Mouse (Mus musculus) hindbrain, embryonic 14.5 days (tissue): Measurements from ENCODE around the gene Kcnn1. TPM values are rescaled to one million over a fixed set of nuclear protein-coding genes. Genes with fewer than 3 reads are reported as not detected.

Experiments
- ATAC-seq: fragments of 200-750 bp; cut with Nextera tagmentation; 2 replicates; pipeline ENCODE4 v1.8.0; 2017; ENCODE audit warnings: moderate number of reproducible peaks, mild to moderate bottlenecking, moderate TSS enrichment, moderate library complexity; ENCODE audit not compliant: low FRiP score
- DNase-seq: peaks from one replicate; pipeline ENCODE4 v3.0.0-alpha.2; 2015; ENCODE audit warnings: low spot score
- H3K27ac ChIP-seq: fragments of 300-500 bp; sonication (generic); 2 replicates; pipeline ENCODE4 v1.5.1; 2014; ENCODE audit warnings: mild to moderate bottlenecking, moderate library complexity
- H3K27me3 ChIP-seq: fragments of 300-500 bp; sonication (generic); 2 replicates; pipeline ENCODE4 v1.6.1; 2014; ENCODE audit warnings: mild to moderate bottlenecking, low read length, mixed read lengths; ENCODE audit not compliant: control insufficient read depth, insufficient read depth
- H3K36me3 ChIP-seq: fragments of 300-500 bp; sonication (generic); replicated peaks from 2 replicates; pipeline ENCODE4 v1.6.1; 2014; ENCODE audit not compliant: control insufficient read depth, insufficient read depth
- H3K4me1 ChIP-seq: fragments of 300-500 bp; sonication (generic); replicated peaks from 2 replicates; pipeline ENCODE4 v1.6.1; 2014; ENCODE audit warnings: antibody characterized with exemption, low read length, mixed read lengths; ENCODE audit not compliant: control insufficient read depth, insufficient read depth
- H3K4me2 ChIP-seq: fragments of 300-500 bp; sonication (generic); replicated peaks from 2 replicates; pipeline ENCODE4 v1.6.1; 2014; ENCODE audit warnings: mild to moderate bottlenecking, moderate library complexity
- H3K4me3 ChIP-seq: fragments of 300-500 bp; sonication (generic); replicated peaks from 2 replicates; pipeline ENCODE4 v1.5.1; 2014; ENCODE audit warnings: mild to moderate bottlenecking, low read length
- H3K9ac ChIP-seq: fragments of 300-500 bp; sonication (generic); 2 replicates; pipeline ENCODE4 v1.6.1; 2014
- H3K9me3 ChIP-seq: fragments of 300-500 bp; sonication (generic); 2 replicates; pipeline ENCODE4 v1.6.1; 2016; ENCODE audit warnings: low read length; ENCODE audit not compliant: control insufficient read depth
- WGBS: fragments of 180-500 bp; shearing (Covaris S2); extraction: QIAGEN DNeasy Blood & Tissue Kit; methylation state at CpG from one replicate; pipeline ENCODE4 v1.1.7; 2014; 5-methylcytosine and 5-hydroxymethylcytosine counted together
- polyA plus RNA-seq: library from polyadenylated mRNA; unstranded; fragments of >200 nt; fragmentation: Nextera tagmentation; extraction: Ambion mirVana; gene quantifications from 2 replicates; pipeline ENCODE4 v1.2.1, GENCODE M21; 2014

Kcnn1 gene
- polyA plus RNA-seq, 1 experiment from 2014 or later, result 10.0 TPM

DNA sequence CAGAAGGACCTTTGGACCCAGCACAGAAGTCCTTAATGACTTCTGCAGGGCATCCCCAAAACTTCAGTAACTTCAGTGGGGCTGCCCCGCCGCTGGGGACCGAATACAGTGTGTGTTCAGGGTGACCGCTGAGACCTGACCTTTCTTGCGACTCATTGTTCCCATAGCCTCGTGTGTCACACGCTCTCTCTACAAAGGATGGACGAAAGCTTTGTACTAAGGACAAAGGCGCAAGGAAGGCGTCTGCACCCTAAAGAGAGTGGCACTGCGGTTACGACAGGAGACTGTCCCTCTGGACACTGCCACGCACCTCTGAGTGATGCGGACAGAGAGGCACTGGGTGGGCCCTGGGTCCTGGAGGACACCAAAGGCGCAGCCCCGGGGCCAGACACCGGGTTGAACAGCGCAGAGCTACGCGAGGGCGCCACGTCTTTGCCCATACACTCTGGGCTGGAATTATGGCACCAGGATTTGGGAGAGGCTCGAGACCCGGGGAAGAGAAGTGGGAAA lies 1.7 kb upstream of the Kcnn1 start:
- under 1% methylated on average over 24 of the region's 24 CpGs for WGBS
- no peaks in the 10 kb centered on the region for H3K27me3 ChIP-seq
- H3K9ac ChIP-seq, result peak overlapping the region; percentile 75
- peak overlapping the region; percentile 79 for H3K4me2 ChIP-seq
- H3K9me3 ChIP-seq, result no peaks in the 10 kb centered on the region
- DNase-seq, result peak; percentile 60
- ATAC-seq, result peak; percentile 6
- H3K4me1 ChIP-seq, result peaks cover 48% of the 10 kb centered on the region
- peak overlapping the region; percentile 44 for H3K4me3 ChIP-seq
- H3K36me3 ChIP-seq, result peaks cover 7% of the 10 kb centered on the region; the same call in 1 of the 2 replicates
- H3K27ac ChIP-seq, result peak overlapping the region; percentile 96

GRCm38 (mm10) chr8:70863956-70864711 lies 1.1 kb upstream of the Kcnn1 start:
- H3K9me3 ChIP-seq, result no peaks in the 10 kb centered on the region
- peak overlapping the region; percentile 44 for H3K4me3 ChIP-seq
- H3K27me3 ChIP-seq, result no peaks in the 10 kb centered on the region
- H3K4me2 ChIP-seq, result peak overlapping the region; percentile 79
- under 1% methylated on average over 46 of the region's 46 CpGs for WGBS
- ATAC-seq, result no peak
- peak; percentile 43 for DNase-seq
- peaks cover 7% of the 10 kb centered on the region; the same call in 1 of the 2 replicates for H3K36me3 ChIP-seq
- H3K27ac ChIP-seq, result peak overlapping the region; percentile 96
- peaks cover 45% of the 10 kb centered on the region for H3K4me1 ChIP-seq
- H3K9ac ChIP-seq, result peak overlapping the region; percentile 75

DNA sequence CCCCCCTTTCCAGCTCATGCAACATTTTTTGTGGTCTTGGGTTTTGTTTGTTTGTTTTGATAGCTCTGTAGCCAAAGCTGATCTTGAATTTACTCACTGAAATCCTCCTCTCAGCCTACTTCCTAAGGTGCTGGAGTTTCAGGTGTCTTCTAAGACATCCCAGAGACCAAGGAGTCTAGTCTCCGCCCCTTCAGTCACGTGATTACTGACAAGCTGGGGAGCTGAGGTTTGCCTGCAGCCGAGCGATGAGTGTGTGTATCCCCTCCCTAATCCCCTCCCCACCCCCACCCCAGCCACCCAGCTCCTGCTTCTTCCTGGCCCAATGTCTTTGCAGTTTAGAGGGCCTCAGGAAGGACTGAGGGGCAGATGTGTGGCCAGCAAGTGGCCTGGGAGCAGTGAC lies 5.5 kb downstream of the Kcnn1 start:
- no peaks in the 10 kb centered on the region for H3K9me3 ChIP-seq
- DNase-seq, result no peak
- 0 out of 2 replicates have a peak overlapping the region, but pooled peaks have one; percentile 17 for H3K9ac ChIP-seq
- H3K27me3 ChIP-seq, result no peaks in the 10 kb centered on the region
- no peak overlapping the region for H3K4me2 ChIP-seq
- ATAC-seq, result no peak
- no peak overlapping the region for H3K4me3 ChIP-seq
- peaks cover 26% of the 10 kb centered on the region for H3K4me1 ChIP-seq
- WGBS, result 7% methylated on average over 4 of the region's 4 CpGs
- no peak overlapping the region for H3K27ac ChIP-seq
- H3K36me3 ChIP-seq, result peaks cover 9% of the 10 kb centered on the region; the same call in 1 of the 2 replicates

GRCm38 (mm10) chr8:70856541-70857197 lies 6.4 kb downstream of the Kcnn1 start:
- WGBS, result 8% methylated on average over 29 of the region's 33 CpGs
- Histone ChIP-seq H3K27ac (no peak overlapping the region), H3K4me1 (peaks cover 19% of the 10 kb centered on the region), H3K36me3 (peaks cover 10% of the 10 kb centered on the region; the same call in 1 of the 2 replicates), H3K4me2 (peak overlapping the region; percentile 76), H3K9me3 (no peaks in the 10 kb centered on the region), H3K9ac (peak overlapping the region; percentile 70), H3K4me3 (peak overlapping the region; percentile 41), H3K27me3 (no peaks in the 10 kb centered on the region)
- peak; percentile 70 for DNase-seq
- ATAC-seq, result peak; percentile 82

DNA sequence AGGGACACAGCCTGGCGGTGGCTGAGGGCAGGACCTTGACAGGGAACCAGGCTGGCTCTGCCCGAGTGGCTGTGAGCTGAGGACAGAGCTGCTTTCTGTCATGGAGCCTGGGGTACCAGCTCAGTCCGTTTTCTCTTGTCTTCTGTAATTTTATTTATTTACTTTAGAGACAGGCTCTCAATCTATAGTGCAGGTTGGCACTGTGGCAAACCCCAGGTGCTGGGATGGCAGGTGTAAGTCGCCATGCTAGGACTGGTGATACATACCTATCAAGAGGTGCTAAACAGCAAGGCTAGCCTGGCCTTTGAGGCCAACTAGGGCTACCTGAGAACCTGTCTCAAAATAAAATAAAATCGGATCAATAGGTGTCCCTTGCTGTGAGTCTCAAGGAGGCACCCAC lies 7.0 kb downstream of the Kcnn1 start:
- H3K27ac ChIP-seq, result no peak overlapping the region
- WGBS, result 69% methylated on average over 5 of the region's 5 CpGs

DNA sequence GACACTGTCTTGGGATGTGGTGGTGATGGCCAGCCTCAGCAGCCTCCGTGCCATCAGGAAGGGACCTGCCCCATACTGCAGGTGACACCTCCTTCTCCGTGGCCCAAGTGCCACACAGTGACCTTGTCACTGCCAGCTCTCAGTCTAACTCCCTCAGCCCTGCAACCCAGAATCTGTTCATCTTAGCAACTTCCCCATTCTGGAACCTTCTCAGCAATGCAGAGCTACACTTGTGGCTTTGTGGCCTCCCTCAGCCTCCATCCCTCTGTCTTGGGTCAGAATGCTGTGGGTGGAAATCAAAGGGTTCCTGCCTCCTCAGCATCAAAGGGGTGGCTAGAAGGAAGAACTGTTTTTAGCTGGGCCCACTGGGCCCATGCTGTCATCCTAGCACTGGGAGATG lies 9.2 kb downstream of the Kcnn1 start:
- peaks cover 19% of the 10 kb centered on the region for H3K4me1 ChIP-seq
- no peak overlapping the region for H3K27ac ChIP-seq
- H3K9me3 ChIP-seq, result no peaks in the 10 kb centered on the region
- H3K36me3 ChIP-seq, result peaks cover 10% of the 10 kb centered on the region; the same call in 1 of the 2 replicates
- no peak overlapping the region for H3K4me2 ChIP-seq
- ATAC-seq (no peak), DNase-seq (no peak)
- H3K9ac ChIP-seq, result no peak overlapping the region
- WGBS, result 91% methylated on average over 2 of the region's 2 CpGs
- no peak overlapping the region for H3K4me3 ChIP-seq
- no peaks in the 10 kb centered on the region for H3K27me3 ChIP-seq

More for the DNA sequence above, 7.0 kb downstream of the Kcnn1 start:
- Histone ChIP-seq H3K9ac (0 out of 2 replicates have a peak overlapping the region, but pooled peaks have one; percentile 70), H3K4me1 (peaks cover 19% of the 10 kb centered on the region), H3K36me3 (peaks cover 10% of the 10 kb centered on the region; the same call in 1 of the 2 replicates), H3K9me3 (no peaks in the 10 kb centered on the region), H3K4me3 (peak overlapping the region; percentile 41; the same call in 1 of the 2 replicates), H3K27me3 (no peaks in the 10 kb centered on the region), H3K4me2 (peak overlapping the region; percentile 76; the same call in 1 of the 2 replicates)
- ATAC-seq (no peak), DNase-seq (no peak)

- H3K27me3 ChIP-seq, result no peaks in the 10 kb centered on the region
- no peak overlapping the region for H3K9ac ChIP-seq
- peaks cover 10% of the 10 kb centered on the region; the same call in 1 of the 2 replicates for H3K36me3 ChIP-seq
- WGBS, result 89% methylated on average over 41 of the region's 41 CpGs
- peaks cover 13% of the 10 kb centered on the region for H3K4me1 ChIP-seq
- H3K4me3 ChIP-seq, result no peak overlapping the region
- no peaks in the 10 kb centered on the region for H3K9me3 ChIP-seq
- H3K4me2 ChIP-seq, result no peak overlapping the region
- no peak for ATAC-seq
- H3K27ac ChIP-seq, result no peak overlapping the region
- no peak for DNase-seq
These were observed 10.3 kb downstream of the Kcnn1 start for GRCm38 (mm10) chr8:70852595-70853231.

DNA sequence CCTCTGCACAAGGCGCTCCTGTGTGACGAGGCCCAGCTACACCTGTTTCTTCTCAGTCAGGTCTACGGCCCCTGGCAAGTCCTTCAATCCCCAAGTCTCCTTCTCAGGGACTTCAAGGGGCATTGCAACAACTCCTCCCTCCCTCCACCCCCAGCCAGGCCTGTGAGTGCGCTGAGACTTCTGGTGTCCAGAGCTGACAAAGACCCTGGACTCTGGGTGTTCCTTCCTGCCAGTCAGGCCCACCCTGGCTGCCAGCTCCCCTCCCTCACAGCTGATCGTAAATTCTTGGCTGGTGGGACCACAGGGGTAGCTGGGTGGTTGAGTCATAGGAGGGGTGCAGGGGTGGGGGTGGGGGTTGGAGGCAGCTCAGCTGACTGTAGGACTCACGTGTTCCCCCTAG lies 11.2 kb downstream of the Kcnn1 start:
- H3K36me3 ChIP-seq, result peaks cover 10% of the 10 kb centered on the region; the same call in 1 of the 2 replicates
- 70% methylated on average over 5 of the region's 6 CpGs for WGBS
- H3K9ac ChIP-seq, result no peak overlapping the region
- H3K4me2 ChIP-seq, result no peak overlapping the region
- ATAC-seq (no peak), DNase-seq (no peak)
- no peak overlapping the region for H3K4me3 ChIP-seq
- H3K27ac ChIP-seq, result no peak overlapping the region
- H3K9me3 ChIP-seq, result no peaks in the 10 kb centered on the region
- H3K27me3 ChIP-seq, result no peaks in the 10 kb centered on the region
- H3K4me1 ChIP-seq, result peaks cover 9% of the 10 kb centered on the region

- Histone ChIP-seq H3K4me2 (no peak overlapping the region), H3K9ac (no peak overlapping the region), H3K27me3 (no peaks in the 10 kb centered on the region), H3K36me3 (peaks cover 10% of the 10 kb centered on the region; the same call in 1 of the 2 replicates), H3K27ac (no peak overlapping the region), H3K4me3 (no peak overlapping the region), H3K9me3 (no peaks in the 10 kb centered on the region), H3K4me1 (peaks cover 4% of the 10 kb centered on the region; the same call in 1 of the 2 replicates)
- DNase-seq, result no peak
- ATAC-seq, result no peak
- WGBS, result 96% methylated on average over 4 of the region's 4 CpGs
These were observed 12.1 kb downstream of the Kcnn1 start for GRCm38 (mm10) chr8:70850947-70851346.
